Comparison of ENCODE assay signal across 9 mouse cellular contexts in the genomic region with DNA sequence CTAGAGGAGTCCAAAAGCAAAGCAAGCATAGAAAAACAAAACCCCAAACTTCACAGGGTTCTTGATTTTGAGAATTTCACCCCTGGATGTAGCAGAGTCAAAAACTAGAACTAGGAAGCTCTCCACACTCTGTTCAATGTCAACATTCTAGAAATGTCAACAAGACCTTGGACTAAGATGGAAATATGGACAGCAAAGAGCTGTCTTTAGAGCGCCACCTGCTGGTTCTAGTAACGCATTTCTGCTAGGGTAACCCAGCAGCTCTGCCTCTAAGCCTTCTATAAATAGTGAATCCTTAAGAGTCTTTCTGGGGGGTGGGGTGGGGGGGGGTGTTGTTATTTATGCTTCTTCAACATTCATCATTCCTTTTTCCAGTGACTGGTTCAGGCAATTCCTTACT. TPM values are rescaled to one million over a fixed set of nuclear protein-coding genes. Genes with fewer than 3 reads are reported as not detected.
A peak's percentile ranks its signal among the peaks of the same experiment; 100 is the strongest.
DNase-seq lines count a peak whose midpoint lies in the region; ATAC-seq and TF ChIP-seq lines count a peak whose summit lies in the region.
"Had no signal": no experiment of that assay in that cellular context is flagged by ENCODE, and none has a peak within 500 bp of the region (broad histone marks: within the 10 kb centered on the region; RNA-seq: fewer than 3 reads in every experiment).

No protein-coding gene starts in this region.

- peak; percentile 82 for DNase-seq in CD4-positive, CD25-positive, alpha-beta regulatory T cell, adult 2 months (ENCODE audit: low read depth, low spot score)
- DNase-seq in midbrain, embryonic 14.5 days: peak; percentile 90
- DNase-seq in cerebellum, postnatal 10 days: peak; percentile 80 to 86
- peak in 2 of 3 experiments; percentile 57 to 67 for DNase-seq in liver, embryonic 14.5 days (ENCODE audit: low read depth in 3 of 3, low spot score in 3 of 3)
- peak; percentile 26 for DNase-seq in right cerebral cortex, postnatal 25 days

- no peaks in the 10 kb centered on the region for H3K27me3 ChIP-seq in midbrain, embryonic 14.5 days (ENCODE audit: control insufficient read depth, insufficient read depth, low read length)
- no peaks in the 10 kb centered on the region for H3K27me3 ChIP-seq in midbrain, embryonic 15.5 days (replicated peaks)
- H3K27me3 ChIP-seq in liver, embryonic 14.5 days (ENCODE audit: control insufficient read depth, insufficient read depth, low read length): no peaks in the 10 kb centered on the region
- H3K27me3 ChIP-seq: heart, embryonic 13.5 days had no signal

- H3K4me3 ChIP-seq in midbrain, embryonic 14.5 days (replicated peaks; ENCODE audit: low read depth, low read length): no peak overlapping the region
- H3K4me3 ChIP-seq in midbrain, embryonic 15.5 days: no peak overlapping the region
- no peak overlapping the region for H3K4me3 ChIP-seq in liver, embryonic 14.5 days (ENCODE audit: insufficient read depth in 1 of 2, low read depth in 2 of 2, low read length in 2 of 2)
- H3K4me3 ChIP-seq: heart, embryonic 13.5 days had no signal

- peak; percentile 82 for TF ChIP-seq CTCF in liver, embryonic 14.5 days (IDR thresholded peaks at IDR 0.05; ENCODE audit: low read depth)

- H3K4me1 ChIP-seq in midbrain, embryonic 14.5 days (ENCODE audit: control insufficient read depth, insufficient read depth, low read length): no peaks in the 10 kb centered on the region
- H3K4me1 ChIP-seq in midbrain, embryonic 15.5 days: no peaks in the 10 kb centered on the region
- H3K4me1 ChIP-seq in liver, embryonic 14.5 days (replicated peaks; ENCODE audit: control insufficient read depth in 2 of 2, insufficient read depth in 2 of 2, low read length in 1 of 2): peaks cover 0 to 13% of the 10 kb centered on the region in 2 experiments; a peak in 3 of 4 replicates

- TF ChIP-seq EP300 in liver, embryonic 14.5 days (IDR thresholded peaks at IDR 0.05; ENCODE audit: low read depth): no peak

- H3K27ac ChIP-seq in midbrain, embryonic 14.5 days (replicated peaks; ENCODE audit: low read depth, low read length): no peak overlapping the region
- H3K27ac ChIP-seq in midbrain, embryonic 15.5 days: no peak overlapping the region
- H3K27ac ChIP-seq in liver, embryonic 14.5 days: no peak overlapping the region
- H3K27ac ChIP-seq: heart, embryonic 13.5 days had no signal

- no peak overlapping the region for H3K9ac ChIP-seq in midbrain, embryonic 14.5 days (replicated peaks; ENCODE audit: low read length)
- H3K9ac ChIP-seq in midbrain, embryonic 15.5 days: no peak overlapping the region
- no peak overlapping the region for H3K9ac ChIP-seq in liver, embryonic 14.5 days (replicated peaks)
- H3K9ac ChIP-seq: heart, embryonic 13.5 days had no signal

- no peaks in the 10 kb centered on the region for H3K9me3 ChIP-seq in midbrain, embryonic 14.5 days (ENCODE audit: control insufficient read depth, low read length)
- no peaks in the 10 kb centered on the region for H3K9me3 ChIP-seq in midbrain, embryonic 15.5 days
- no peaks in the 10 kb centered on the region for H3K9me3 ChIP-seq in liver, embryonic 14.5 days (ENCODE audit: control insufficient read depth, low read length)
- H3K9me3 ChIP-seq: heart, embryonic 13.5 days had no signal

- no peak for ATAC-seq in CD4-positive, CD25-positive, alpha-beta regulatory T cell, adult 4 months
- no peak for ATAC-seq in midbrain, embryonic 14.5 days (ENCODE audit: low FRiP score, low TSS enrichment)
- ATAC-seq in midbrain, embryonic 15.5 days (replicated peaks): no peak
- ATAC-seq in hematopoietic stem cell, adult 5-6 weeks (replicated peaks in 1 of 2; ENCODE audit: insufficient read depth in 1 of 2, low FRiP score in 2 of 2, low TSS enrichment in 1 of 2, low read depth in 1 of 2, poor library complexity in 2 of 2, severe bottlenecking in 2 of 2): peak; percentile 59 to 73; a peak in 3 of 4 replicates
- no peak for ATAC-seq in liver, embryonic 14.5 days (ENCODE audit: insufficient read depth)

- H3K4me2 ChIP-seq in midbrain, embryonic 14.5 days (ENCODE audit: low read length): no peak overlapping the region
- no peak overlapping the region for H3K4me2 ChIP-seq in midbrain, embryonic 15.5 days
- H3K4me2 ChIP-seq in liver, embryonic 14.5 days (ENCODE audit: low read depth): no peak overlapping the region
- H3K4me2 ChIP-seq: heart, embryonic 13.5 days had no signal

- H3K36me3 ChIP-seq in midbrain, embryonic 14.5 days (ENCODE audit: control insufficient read depth, insufficient read depth, low read length): no peaks in the 10 kb centered on the region
- H3K36me3 ChIP-seq in midbrain, embryonic 15.5 days (replicated peaks): no peaks in the 10 kb centered on the region
- H3K36me3 ChIP-seq in liver, embryonic 14.5 days (replicated peaks; ENCODE audit: control insufficient read depth, insufficient read depth, low read depth): no peaks in the 10 kb centered on the region
- H3K36me3 ChIP-seq: heart, embryonic 13.5 days had no signal

- 0% methylated on average over 2 of the region's 2 CpGs for WGBS in midbrain, embryonic 14.5 days
- WGBS in midbrain, embryonic 15.5 days: 2% methylated on average over 2 of the region's 2 CpGs
- 0% methylated on average over 2 of the region's 2 CpGs for WGBS in liver, embryonic 14.5 days (ENCODE audit: insufficient replicate concordance)

RNA-seq across cellular contexts. Expression of a gene that starts 3.2 kb away (rescaled TPM):
- 10 to 100 TPM; 29.6 to 33.9 TPM for polyA plus RNA-seq in CD4-positive, CD25-positive, alpha-beta regulatory T cell, adult 4 months (2017; shearing (Covaris generic))
- 67.4 and 86.3 TPM in 2 replicates for polyA plus RNA-seq in midbrain, embryonic 14.5 days (2014; fragmentation: Nextera tagmentation; extraction: Ambion mirVana)
- polyA plus RNA-seq in midbrain, embryonic 15.5 days (2015; fragmentation: Nextera tagmentation; extraction: Ambion mirVana): 105 and 108 TPM in 2 replicates
- 51.2 and 73.3 TPM in 2 replicates for total RNA-seq in hematopoietic stem cell, adult 5-6 weeks (2017)
- polyA plus RNA-seq in liver, embryonic 14.5 days (2012; rRNA removed): 20.2 and 21.1 TPM in 2 replicates
- polyA plus RNA-seq in liver, embryonic 14.5 days (2014; fragmentation: Nextera tagmentation; extraction: Ambion mirVana): 28.1 and 30.8 TPM in 2 replicates

RNA-seq across cellular contexts. Expression of a gene that starts 13.5 kb away (rescaled TPM):
- polyA plus RNA-seq in CD4-positive, CD25-positive, alpha-beta regulatory T cell, adult 4 months (2017; shearing (Covaris generic)): not detected
- not detected in 2 replicates for polyA plus RNA-seq in midbrain, embryonic 14.5 days (2014; fragmentation: Nextera tagmentation; extraction: Ambion mirVana)
- polyA plus RNA-seq in midbrain, embryonic 15.5 days (2015; fragmentation: Nextera tagmentation; extraction: Ambion mirVana): not detected in 2 replicates
- total RNA-seq in hematopoietic stem cell, adult 5-6 weeks (2017): not detected in 2 replicates
- 0.08 and 0.09 TPM in 2 replicates for polyA plus RNA-seq in liver, embryonic 14.5 days (2012; rRNA removed)
- polyA plus RNA-seq in liver, embryonic 14.5 days (2014; fragmentation: Nextera tagmentation; extraction: Ambion mirVana): 0.10 TPM in 1 of 2 replicates, not detected in the other

RNA-seq across cellular contexts. Expression of a gene that starts 26.5 kb away (rescaled TPM):
- polyA plus RNA-seq in CD4-positive, CD25-positive, alpha-beta regulatory T cell, adult 4 months (2017; shearing (Covaris generic)): 1,000 to 10,000 TPM; 1,826 to 2,291 TPM
- polyA plus RNA-seq in midbrain, embryonic 14.5 days (2014; fragmentation: Nextera tagmentation; extraction: Ambion mirVana): 670 and 732 TPM in 2 replicates
- polyA plus RNA-seq in midbrain, embryonic 15.5 days (2015; fragmentation: Nextera tagmentation; extraction: Ambion mirVana): 529 and 538 TPM in 2 replicates
- total RNA-seq in hematopoietic stem cell, adult 5-6 weeks (2017): 6,451 and 7,582 TPM in 2 replicates
- polyA plus RNA-seq in liver, embryonic 14.5 days (2012; rRNA removed): 1,827 and 1,859 TPM in 2 replicates
- polyA plus RNA-seq in liver, embryonic 14.5 days (2014; fragmentation: Nextera tagmentation; extraction: Ambion mirVana): 829 and 850 TPM in 2 replicates

RNA-seq across cellular contexts. Expression of a gene that starts 52.0 kb away (rescaled TPM):
- not detected for polyA plus RNA-seq in CD4-positive, CD25-positive, alpha-beta regulatory T cell, adult 4 months (2017; shearing (Covaris generic))
- 0.53 and 1.1 TPM in 2 replicates for polyA plus RNA-seq in midbrain, embryonic 14.5 days (2014; fragmentation: Nextera tagmentation; extraction: Ambion mirVana)
- polyA plus RNA-seq in midbrain, embryonic 15.5 days (2015; fragmentation: Nextera tagmentation; extraction: Ambion mirVana): 0.60 and 0.84 TPM in 2 replicates
- not detected in 2 replicates for total RNA-seq in hematopoietic stem cell, adult 5-6 weeks (2017)
- not detected in 2 replicates for polyA plus RNA-seq in liver, embryonic 14.5 days (2012; rRNA removed)
- not detected in 2 replicates for polyA plus RNA-seq in liver, embryonic 14.5 days (2014; fragmentation: Nextera tagmentation; extraction: Ambion mirVana)
- polyA plus RNA-seq: heart, embryonic 13.5 days had no signal

Comparison
In these comparisons a context has a peak if more than half of its experiments do, and no peak if none do; other contexts are left out.
1. DNase-seq: peak in every context shown above with its lines; median percentile 90 in midbrain, embryonic 14.5 days; 83 in cerebellum, postnatal 10 days; 82 in CD4-positive, CD25-positive, alpha-beta regulatory T cell, adult 2 months; 62 in liver, embryonic 14.5 days; 26 in right cerebral cortex, postnatal 25 days.
2. ATAC-seq: peak in hematopoietic stem cell, adult 5-6 weeks (2 of 2); none in CD4-positive, CD25-positive, alpha-beta regulatory T cell, adult 4 months (single experiment), midbrain, embryonic 14.5 days (single experiment), midbrain, embryonic 15.5 days (single experiment) and liver, embryonic 14.5 days (single experiment).